25 mouse cellular contexts compared by ENCODE assay signal in genomic region chr9:43742066-43742465, GRCm38 (mm10). TPM values are rescaled to one million over a fixed set of nuclear protein-coding genes. Genes with fewer than 3 reads are reported as not detected.
DNase-seq lines count a peak whose midpoint lies in the region; ATAC-seq and TF ChIP-seq lines count a peak whose summit lies in the region.
"Had no signal": no experiment of that assay in that cellular context is flagged by ENCODE, and none has a peak within 500 bp of the region (broad histone marks: within the 10 kb centered on the region; RNA-seq: fewer than 3 reads in every experiment).

No protein-coding gene starts in this region.

- no peak for TF ChIP-seq POLR2A in MEL (IDR thresholded peaks at IDR 0.05; ENCODE audit: control insufficient read depth in 1 of 2, insufficient read depth in 1 of 2, low read depth in 1 of 2, low read length in 2 of 2, poor library complexity in 1 of 2)

- 0 out of 2 replicates have a peak overlapping the region, but pooled peaks have one; percentile 92 for H3K9ac ChIP-seq in intestine, embryonic 16.5 days (ENCODE audit: low read depth, low read length)
- no peak overlapping the region for H3K9ac ChIP-seq in intestine, embryonic 15.5 days
- no peak overlapping the region for H3K9ac ChIP-seq in lung, postnatal 0 days (replicated peaks; ENCODE audit: low read depth)
- no peak overlapping the region for H3K9ac ChIP-seq in MEL (ENCODE audit: control insufficient read depth, low read depth, low read length, poor library complexity, severe bottlenecking)
- H3K9ac ChIP-seq: embryonic facial prominence, embryonic 12.5 days; liver, embryonic 15.5 days had no signal

- ATAC-seq in cerebellum, adult (ENCODE audit: insufficient number of reproducible peaks, low FRiP score, low TSS enrichment) = no peak
- ATAC-seq in intestine, embryonic 16.5 days = no peak
- no peak for ATAC-seq in intestine, embryonic 15.5 days
- ATAC-seq in lung, postnatal 0 days = no peak
- no peak for ATAC-seq in erythroblast, adult 5-6 weeks (replicated peaks; ENCODE audit: low FRiP score, poor library complexity, severe bottlenecking)
- ATAC-seq: forebrain, postnatal 0 days; hindbrain, embryonic 16.5 days had no signal

- H3K36me3 ChIP-seq in intestine, embryonic 16.5 days (ENCODE audit: control insufficient read depth, insufficient read depth, low read length) = no peaks in the 10 kb centered on the region
- H3K36me3 ChIP-seq in intestine, embryonic 15.5 days = no peaks in the 10 kb centered on the region
- no peaks in the 10 kb centered on the region for H3K36me3 ChIP-seq in lung, postnatal 0 days (ENCODE audit: insufficient read depth, low read length)
- H3K36me3 ChIP-seq in MEL (ENCODE audit: control insufficient read depth in 1 of 2, insufficient read depth in 2 of 2, low read length in 2 of 2) = 0 out of 4 replicates have a peak, but pooled peaks cover 0 to 3% of the 10 kb centered on the region in 2 experiments
- H3K36me3 ChIP-seq: embryonic facial prominence, embryonic 12.5 days; forebrain, embryonic 12.5 days; heart, embryonic 13.5 days; liver, embryonic 15.5 days had no signal

- H3K4me1 ChIP-seq in intestine, embryonic 16.5 days (ENCODE audit: control insufficient read depth, insufficient read depth, low read length) = peaks cover 33% of the 10 kb centered on the region
- H3K4me1 ChIP-seq in intestine, embryonic 15.5 days (replicated peaks) = peaks cover 40% of the 10 kb centered on the region
- H3K4me1 ChIP-seq in lung, postnatal 0 days (ENCODE audit: insufficient read depth, low read depth, low read length) = peaks cover 15% of the 10 kb centered on the region; the same call in 1 of the 2 replicates
- peaks cover 5 to 17% of the 10 kb centered on the region in 2 experiments; a peak in 2 of 4 replicates for H3K4me1 ChIP-seq in MEL (ENCODE audit: control insufficient read depth in 1 of 2, insufficient read depth in 2 of 2, low read length in 2 of 2)

- peak overlapping the region; percentile 97; the same call in 1 of the 2 replicates for H3K27ac ChIP-seq in intestine, embryonic 16.5 days (ENCODE audit: low read length)
- no peak overlapping the region for H3K27ac ChIP-seq in intestine, embryonic 15.5 days
- peak overlapping the region; percentile 92; the same call in 1 of the 2 replicates for H3K27ac ChIP-seq in lung, postnatal 0 days (ENCODE audit: low read length)
- H3K27ac ChIP-seq in MEL (ENCODE audit: control insufficient read depth, low read depth, low read length) = peak overlapping the region; percentile 73

- TF ChIP-seq RAD21 in MEL (IDR thresholded peaks at IDR 0.05; ENCODE audit: low read depth, low read length) = no peak

- peaks cover 20% of the 10 kb centered on the region for H3K79me2 ChIP-seq in MEL (ENCODE audit: control insufficient read depth, insufficient read depth, low read length, poor library complexity)

- TF ChIP-seq CTCF in lung, postnatal 0 days (IDR thresholded peaks at IDR 0.05) = no peak
- TF ChIP-seq CTCF in MEL (IDR thresholded peaks at IDR 0.05 in 2 of 3, conservative IDR thresholded peaks at IDR 0.05 in 1 of 3; ENCODE audit: control insufficient read depth in 1 of 3, insufficient read depth in 1 of 3, low read depth in 2 of 3, low read length in 3 of 3, poor library complexity in 1 of 3, severe bottlenecking in 1 of 3) = no peak

- 79% methylated on average over 4 of the region's 4 CpGs for WGBS in intestine, embryonic 16.5 days
- 82% methylated on average over 4 of the region's 4 CpGs for WGBS in intestine, embryonic 15.5 days
- WGBS in lung, postnatal 0 days = 85% methylated on average over 4 of the region's 4 CpGs

- no peaks in the 10 kb centered on the region for H3K27me3 ChIP-seq in intestine, embryonic 16.5 days (replicated peaks; ENCODE audit: control insufficient read depth, insufficient read depth, low read length)
- H3K27me3 ChIP-seq in intestine, embryonic 15.5 days (replicated peaks) = no peaks in the 10 kb centered on the region
- H3K27me3 ChIP-seq in lung, postnatal 0 days (replicated peaks; ENCODE audit: insufficient read depth, low read length) = no peaks in the 10 kb centered on the region
- no peaks in the 10 kb centered on the region for H3K27me3 ChIP-seq in MEL (ENCODE audit: control insufficient read depth in 1 of 2, insufficient read depth in 2 of 2, low read length in 2 of 2)
- H3K27me3 ChIP-seq: embryonic facial prominence, embryonic 12.5 days had no signal

- H3K4me2 ChIP-seq in intestine, embryonic 16.5 days (ENCODE audit: low read depth, low read length) = no peak overlapping the region
- no peak overlapping the region for H3K4me2 ChIP-seq in intestine, embryonic 15.5 days (replicated peaks)
- H3K4me2 ChIP-seq in lung, postnatal 0 days (replicated peaks; ENCODE audit: low read depth, low read length) = no peak overlapping the region

- no peak overlapping the region for H3K4me3 ChIP-seq in intestine, embryonic 16.5 days (ENCODE audit: low read length)
- no peak overlapping the region for H3K4me3 ChIP-seq in intestine, embryonic 15.5 days (replicated peaks)
- H3K4me3 ChIP-seq in lung, postnatal 0 days (ENCODE audit: low read depth, low read length) = no peak overlapping the region
- H3K4me3 ChIP-seq in MEL (ENCODE audit: control insufficient read depth in 1 of 2, insufficient read depth in 1 of 2, low read depth in 2 of 2, low read length in 2 of 2) = no peak overlapping the region
- H3K4me3 ChIP-seq: myocyte had no signal

- H3K9me3 ChIP-seq in intestine, embryonic 16.5 days (ENCODE audit: control insufficient read depth, low read length) = no peaks in the 10 kb centered on the region
- H3K9me3 ChIP-seq in intestine, embryonic 15.5 days = no peaks in the 10 kb centered on the region
- H3K9me3 ChIP-seq in lung, postnatal 0 days (ENCODE audit: low read length) = no peaks in the 10 kb centered on the region
- no peaks in the 10 kb centered on the region for H3K9me3 ChIP-seq in MEL (replicated peaks; ENCODE audit: insufficient read depth, low read length)
- H3K9me3 ChIP-seq: embryonic facial prominence, embryonic 12.5 days; forebrain, embryonic 12.5 days; heart, embryonic 13.5 days; liver, embryonic 15.5 days had no signal

- peak; percentile 36 for DNase-seq in cerebellum, adult 11-12 months
- no peak for DNase-seq in lung, postnatal 0 days (ENCODE audit: low spot score)
- no peak for DNase-seq in lung, postnatal 4 days
- DNase-seq in MEL (ENCODE audit: low read depth, low spot score) = no peak
- DNase-seq: adrenal gland, postnatal 14 days; cerebellum, adult 2 months; forebrain, postnatal 0 days; heart, postnatal 10 days; kidney, adult 8-10 months; kidney, postnatal 4 days; lung, embryonic 14.5 days; right cerebral cortex, postnatal 25 days; spleen, adult 18-20 months; thymus, adult 2 months; thymus, postnatal 36 days had no signal

- TF ChIP-seq EP300 in lung, postnatal 0 days (IDR thresholded peaks at IDR 0.05) = no peak
- no peak for TF ChIP-seq EP300 in MEL (IDR thresholded peaks at IDR 0.05; ENCODE audit: low read depth in 1 of 2, low read length in 2 of 2)

TF ChIP-seq in MEL, 35 proteins besides CTCF, POLR2A, EP300 and RAD21:
- TF ChIP-seq MAX (IDR thresholded peaks at IDR 0.05; ENCODE audit: low read length) = no peak
TF ChIP-seq in MEL: peak in this region for 0.

RNA-seq across cellular contexts. Expression of gene Nectin1, which starts 1.7 kb away (rescaled TPM):
- polyA plus RNA-seq in intestine, embryonic 16.5 days (2015; fragmentation: Nextera tagmentation; extraction: Ambion mirVana) = 3.2 and 3.3 TPM in 2 replicates
- 4.1 and 4.5 TPM in 2 replicates for polyA plus RNA-seq in intestine, embryonic 15.5 days (2015; fragmentation: Nextera tagmentation; extraction: Ambion mirVana)
- polyA plus RNA-seq in lung, postnatal 0 days (2015; fragmentation: Nextera tagmentation; extraction: Ambion mirVana) = 8.2 and 10.2 TPM in 2 replicates
- 3.8 and 3.9 TPM in 2 replicates for total RNA-seq in MEL (2012; rRNA removed)
- polyA plus RNA-seq in MEL (2012; ENCODE audit: insufficient read depth in 1 of 2, insufficient read length in 2 of 2, low read depth in 1 of 2, low replicate concordance in 2 of 2, missing spikeins in 1 of 2) = 1 to 10 TPM in 1 of 2 experiments, not detected in 1; 6.2 TPM
- 0.19 and 1.5 TPM in 2 replicates for total RNA-seq in erythroblast, adult 5-6 weeks (2015; ENCODE audit: low replicate concordance)
- not detected in 2 replicates for total RNA-seq in erythroblast, adult 5-6 weeks (2017; ENCODE audit: low replicate concordance)
